Mouse (Mus musculus): Measurements from ENCODE around the gene Zfyve21.

Zfyve21 gene

GRCm38 (mm10) chr12:111813766-111814617, at the start of gene Zfyve21, which contains the start of gene Xrcc3:
Gene Zfyve21 (plus strand): TSS chr12:111814170.
Gene Xrcc3 (minus strand): TSS chr12:111813873.
- DNase-seq: peak; percentile 97 to 100

GRCm38 (mm10) chr12:111766313-111767236, 47.4 kb upstream of the Zfyve21 start:
- no peak for DNase-seq

GRCm38 (mm10) chr12:111768322-111768928, 45.5 kb upstream of the Zfyve21 start:
- DNase-seq: no peak

- DNase-seq: peak; percentile 79 to 84
Measured at GRCm38 (mm10) chr12:111769306-111769705, 44.7 kb upstream of the Zfyve21 start.

GRCm38 (mm10) chr12:111769816-111770577, 44.0 kb upstream of the Zfyve21 start:
- DNase-seq: no peak

- peak; percentile 32 to 46 for DNase-seq
Measured at GRCm38 (mm10) chr12:111770651-111771050, 43.3 kb upstream of the Zfyve21 start.

- DNase-seq: no peak
Measured at GRCm38 (mm10) chr12:111774156-111774555, 39.8 kb upstream of the Zfyve21 start.

- DNase-seq: no peak
Measured at GRCm38 (mm10) chr12:111774845-111775244, 39.1 kb upstream of the Zfyve21 start.

GRCm38 (mm10) chr12:111777919-111778318, 36.1 kb upstream of the Zfyve21 start:
- no peak for DNase-seq

- DNase-seq: no peak
Measured at GRCm38 (mm10) chr12:111779544-111779943, 34.4 kb upstream of the Zfyve21 start.

- no peak for DNase-seq
Measured at GRCm38 (mm10) chr12:111785174-111785573, 28.8 kb upstream of the Zfyve21 start.

GRCm38 (mm10) chr12:111787015-111787414, 27.0 kb upstream of the Zfyve21 start:
- no peak for DNase-seq

- DNase-seq: peak; percentile 54 to 75
Measured at GRCm38 (mm10) chr12:111790090-111790489, 23.9 kb upstream of the Zfyve21 start.

GRCm38 (mm10) chr12:111790631-111791030, 23.3 kb upstream of the Zfyve21 start:
- no peak for DNase-seq

- DNase-seq: no peak
Measured at GRCm38 (mm10) chr12:111791474-111792104, 22.4 kb upstream of the Zfyve21 start.

- peak; percentile 78 to 91 for DNase-seq
Measured at GRCm38 (mm10) chr12:111794102-111794501, 19.9 kb upstream of the Zfyve21 start.

GRCm38 (mm10) chr12:111794526-111795179, 19.3 kb upstream of the Zfyve21 start:
- DNase-seq: no peak

GRCm38 (mm10) chr12:111795180-111795895, 18.6 kb upstream of the Zfyve21 start:
- DNase-seq: peak; percentile 65 to 85

GRCm38 (mm10) chr12:111797251-111797650, 16.7 kb upstream of the Zfyve21 start:
- DNase-seq: no peak

GRCm38 (mm10) chr12:111798493-111798892, 15.5 kb upstream of the Zfyve21 start:
- DNase-seq: no peak

Data from kidney, postnatal 25 days (tissue).